Mouse (Mus musculus): ENCODE data around the gene Rftn1.

Gene Rftn1

DNA sequence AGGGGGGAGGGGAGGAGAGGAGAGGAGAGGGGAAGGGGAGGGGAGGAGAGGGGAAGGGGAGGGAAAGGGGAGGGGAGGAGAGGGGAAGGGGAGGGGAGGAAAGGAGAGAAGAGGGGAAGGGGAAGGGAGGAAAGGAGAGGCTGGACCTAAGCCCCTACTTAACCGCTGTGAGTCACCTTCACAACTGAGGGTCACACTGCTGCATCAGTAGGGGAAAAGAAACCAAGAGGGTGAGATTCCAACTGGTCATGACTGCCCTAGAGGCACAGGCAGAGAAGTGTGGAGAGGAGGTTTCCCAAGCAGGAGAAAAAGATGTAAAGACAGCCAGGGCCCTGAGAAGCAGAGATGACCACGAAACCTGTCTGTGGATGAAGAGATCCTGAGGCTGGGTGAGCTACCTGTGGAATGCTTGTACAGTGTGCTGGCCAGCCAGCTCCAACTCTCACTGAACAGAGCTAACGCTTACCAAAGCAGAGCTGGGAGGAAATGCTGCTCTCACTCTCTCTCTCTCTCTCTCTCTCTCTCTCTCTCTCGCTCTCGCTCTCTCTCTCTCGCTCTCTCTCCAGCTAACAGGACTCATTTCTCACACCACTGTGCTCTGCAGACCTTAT is 19.4 kb downstream of the Rftn1 start:
- no peak for DNase-seq

GRCm38 (mm10) chr17:50169946-50170427 is 20.5 kb downstream of the Rftn1 start:
- DNase-seq: peak; percentile 61

DNA sequence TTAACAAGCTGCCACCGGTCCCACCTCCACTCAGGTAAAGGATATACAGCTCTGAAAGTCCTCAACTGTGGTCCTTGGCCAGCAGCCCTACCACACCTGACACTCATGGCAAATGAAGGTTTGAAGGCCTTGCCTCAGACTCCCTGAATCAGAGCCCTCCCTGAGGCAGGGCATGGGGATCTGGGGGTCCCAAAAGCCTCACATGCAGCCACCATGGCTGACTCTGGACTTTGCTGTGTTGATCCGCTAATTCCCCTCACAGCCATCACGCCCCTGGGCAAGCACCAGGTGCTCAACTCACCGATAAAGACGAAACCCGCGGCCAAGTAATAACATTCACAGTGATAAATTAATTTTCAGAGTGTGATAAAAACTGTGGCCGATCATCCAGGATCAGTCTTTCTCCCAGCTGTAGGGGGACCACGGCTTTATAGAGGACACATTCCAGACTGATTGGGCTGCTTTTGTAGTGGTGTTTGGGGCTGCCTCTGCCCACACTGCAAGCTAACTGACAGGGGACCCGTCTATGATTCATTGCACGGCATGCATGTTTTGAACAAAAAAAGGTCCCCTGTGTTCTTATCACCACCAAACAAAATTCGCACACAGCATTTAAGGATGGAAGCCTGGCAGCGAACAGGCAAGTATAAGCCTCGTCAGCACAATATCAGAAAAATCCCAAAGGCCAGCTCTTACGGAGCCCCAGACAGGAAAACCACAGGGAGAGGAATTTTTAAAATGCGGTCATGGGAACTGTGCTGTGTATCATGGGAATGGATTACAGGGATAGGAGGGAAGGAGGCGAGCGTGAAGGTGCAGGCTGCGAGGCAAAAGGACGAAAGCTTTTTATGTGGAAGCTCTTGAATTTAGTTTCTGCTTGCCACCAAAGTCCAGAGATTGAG is 29.3 kb downstream of the Rftn1 start:
- DNase-seq: peak; percentile 21

DNA sequence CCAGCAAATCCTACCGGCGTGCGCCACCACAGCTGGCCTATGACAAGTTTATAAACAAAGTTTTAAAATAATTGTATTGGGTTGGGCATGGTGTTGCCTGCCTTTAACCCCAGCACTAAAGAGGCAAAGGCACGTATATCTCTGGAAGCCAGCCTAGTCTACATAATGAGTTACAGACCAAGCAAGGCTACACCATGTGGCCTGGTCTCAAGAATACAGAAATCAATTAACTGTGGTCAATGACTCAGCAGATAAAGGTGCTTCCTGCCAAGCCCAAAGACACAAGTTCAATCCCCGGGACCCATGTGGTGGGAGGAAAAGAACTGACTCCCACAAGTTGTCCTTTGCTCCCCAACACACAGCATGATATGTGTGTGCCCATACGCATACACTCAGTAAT is 30.1 kb downstream of the Rftn1 start:
- DNase-seq: no peak

- DNase-seq: no peak
These were observed 30.7 kb downstream of the Rftn1 start for GRCm38 (mm10) chr17:50159816-50160215.

DNA sequence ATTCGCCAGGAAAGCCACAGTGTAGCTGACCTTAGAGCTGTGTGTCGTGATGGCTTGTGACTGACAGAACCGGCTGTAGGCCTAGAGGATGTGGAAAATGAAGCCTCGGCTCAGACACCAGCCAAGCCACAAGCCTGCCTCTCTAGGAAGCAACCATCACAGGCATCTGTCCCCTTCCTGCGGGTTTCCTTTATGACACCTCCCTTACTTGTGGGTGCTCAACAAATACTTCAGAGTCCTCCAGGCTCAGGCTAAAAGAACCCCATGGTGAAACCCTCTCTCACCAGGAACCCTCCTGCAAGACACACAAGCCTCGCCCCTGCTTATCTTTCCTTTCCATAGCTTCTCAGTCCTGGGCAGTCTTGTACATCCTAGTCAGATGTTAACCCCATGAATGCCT is 31.9 kb downstream of the Rftn1 start:
- DNase-seq: no peak

- no peak for DNase-seq
These were observed 33.0 kb downstream of the Rftn1 start for GRCm38 (mm10) chr17:50157190-50158150.

DNA sequence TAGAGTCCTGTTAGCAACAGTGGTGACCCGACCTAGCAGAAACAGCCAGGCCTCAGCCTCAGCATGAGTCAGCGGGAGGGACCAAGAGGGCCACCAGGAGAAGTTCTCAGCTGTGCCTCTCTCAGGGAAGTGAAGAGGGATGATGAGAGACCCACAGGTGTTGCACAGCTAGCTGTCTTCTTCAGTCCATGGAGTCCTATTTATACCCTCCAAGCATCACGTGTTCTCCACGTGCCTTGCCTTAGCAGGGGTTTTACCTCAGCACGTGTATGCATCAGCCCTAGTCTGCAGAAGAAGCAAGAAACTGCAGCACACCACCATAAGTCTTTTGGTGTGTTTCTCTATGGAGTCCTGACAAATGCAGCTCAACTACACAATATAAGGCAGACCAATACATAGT is 38.4 kb downstream of the Rftn1 start:
- no peak for DNase-seq

DNA sequence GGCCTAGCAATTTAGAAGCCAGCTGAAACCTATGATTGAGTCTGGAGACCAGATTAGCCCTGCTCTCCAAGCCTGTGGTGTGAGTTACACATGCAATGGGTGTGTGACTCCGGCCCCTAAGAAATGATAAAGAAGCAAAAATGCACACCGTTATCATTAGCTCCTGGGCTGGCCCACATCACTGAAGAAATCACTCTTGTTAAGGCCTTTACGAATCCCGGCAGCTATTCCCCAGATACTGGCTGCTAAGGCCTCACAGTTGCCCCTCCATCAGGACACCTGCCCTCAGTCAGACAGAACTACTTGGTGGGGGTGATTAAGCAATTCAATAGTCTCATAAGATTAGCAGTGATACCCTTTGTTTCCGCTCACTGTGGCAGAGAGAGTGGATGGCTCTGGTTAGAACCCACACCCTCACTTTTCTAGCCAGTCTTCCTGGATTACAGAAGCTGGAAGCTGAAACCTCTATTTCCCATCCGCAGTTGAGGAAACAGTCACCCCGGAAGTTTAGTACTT is 39.2 kb downstream of the Rftn1 start:
- no peak for DNase-seq

GRCm38 (mm10) chr17:50150416-50151207 is 39.9 kb downstream of the Rftn1 start:
- no peak for DNase-seq

DNA sequence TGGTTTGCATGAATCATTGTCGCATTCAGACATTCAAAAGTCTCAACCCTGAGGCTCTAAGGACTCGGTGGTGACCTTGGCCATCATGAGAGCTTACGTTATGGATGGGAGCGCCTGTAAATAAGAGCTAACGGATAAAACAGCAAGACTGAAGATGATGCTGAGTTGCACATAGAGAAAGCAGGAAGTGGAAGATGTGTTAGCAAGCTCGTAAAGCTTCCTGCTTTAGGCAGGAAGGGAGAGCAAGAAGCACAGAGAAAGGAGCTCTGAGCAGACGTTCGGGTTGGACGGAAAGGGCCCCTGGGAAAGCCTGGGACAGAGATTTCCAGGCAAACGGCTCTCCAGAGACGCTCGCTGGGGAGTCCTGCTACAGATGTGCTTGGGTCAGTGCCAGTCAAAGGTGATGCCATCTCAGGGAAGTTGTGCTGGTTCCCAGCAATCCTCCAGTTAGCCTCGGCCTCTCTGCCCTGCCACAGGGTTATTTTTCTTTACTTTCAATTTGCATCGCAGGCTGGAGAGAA is 40.7 kb downstream of the Rftn1 start:
- DNase-seq: no peak

DNA sequence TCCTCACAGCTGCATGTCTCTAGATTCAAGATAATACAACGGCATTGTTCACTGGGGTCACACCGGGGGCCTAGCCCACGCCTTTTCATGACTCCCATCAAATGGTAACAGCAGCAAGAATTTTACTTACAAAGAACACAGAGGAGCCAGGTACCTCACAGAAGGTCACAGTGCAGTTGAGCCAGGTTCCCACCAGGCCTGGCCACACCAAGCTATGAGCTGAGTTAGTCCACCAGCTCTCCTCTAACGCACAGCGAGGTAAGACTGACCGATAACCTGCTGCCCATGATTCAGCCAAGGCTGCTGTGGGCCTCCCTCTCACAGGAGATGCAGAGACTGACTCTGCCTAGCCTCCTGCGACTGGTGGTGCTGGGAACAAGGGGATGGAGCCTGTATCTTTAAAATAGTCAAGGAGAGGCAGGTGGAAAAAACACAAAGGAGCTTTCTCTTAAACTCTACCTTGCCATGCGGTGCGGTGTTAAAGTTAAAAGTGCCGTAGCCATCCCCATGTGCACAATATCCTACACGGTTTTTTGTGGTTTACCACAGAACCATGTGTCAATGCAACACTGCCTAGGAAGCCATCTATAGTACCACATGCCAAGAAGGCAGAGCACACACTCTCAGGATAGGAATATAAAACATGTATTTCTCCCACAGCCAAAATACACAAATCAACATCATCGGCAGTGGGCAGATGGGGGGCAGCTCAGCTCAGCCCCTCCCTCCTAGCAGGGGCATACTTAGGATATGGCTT is 42.5 kb downstream of the Rftn1 start:
- no peak for DNase-seq

DNA sequence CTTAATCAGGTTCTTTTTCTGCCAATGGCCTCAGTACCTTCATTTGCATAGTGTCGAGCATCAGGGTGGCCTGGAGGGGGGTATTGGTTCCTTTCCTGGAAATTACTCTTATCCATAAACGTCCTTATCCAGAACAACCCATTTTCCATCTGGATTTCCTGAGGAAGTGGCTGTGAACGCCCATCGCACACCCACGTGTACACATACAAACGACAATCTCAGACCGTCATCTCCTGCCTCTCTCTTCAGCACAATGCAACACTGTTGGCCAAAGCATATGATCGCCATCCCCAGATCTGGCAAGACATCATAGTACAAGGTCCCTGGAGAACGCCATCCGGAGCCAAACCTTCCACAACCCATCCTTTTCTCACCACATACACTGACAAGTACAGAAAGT is 47.1 kb downstream of the Rftn1 start:
- DNase-seq: peak; percentile 25

DNA sequence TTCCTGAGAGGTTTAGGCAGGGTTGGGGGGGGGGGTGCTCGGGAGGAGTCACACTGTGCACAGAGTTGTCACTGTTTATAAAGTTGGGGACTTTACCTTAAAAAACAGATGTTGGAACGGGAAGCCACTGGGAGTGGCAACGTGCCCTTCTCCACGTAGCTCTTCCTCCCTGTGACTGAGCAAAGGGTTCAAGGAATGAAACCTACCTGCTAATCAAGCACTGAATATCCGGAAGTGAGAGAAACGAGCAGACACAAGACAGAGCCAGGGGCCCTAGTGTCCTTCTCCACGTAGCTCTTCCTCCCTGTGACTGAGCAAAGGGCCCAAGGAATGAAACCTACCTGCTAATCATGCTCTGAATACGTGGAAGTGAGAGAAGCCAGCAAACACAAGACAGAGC is 47.9 kb downstream of the Rftn1 start:
- no peak for DNase-seq

DNA sequence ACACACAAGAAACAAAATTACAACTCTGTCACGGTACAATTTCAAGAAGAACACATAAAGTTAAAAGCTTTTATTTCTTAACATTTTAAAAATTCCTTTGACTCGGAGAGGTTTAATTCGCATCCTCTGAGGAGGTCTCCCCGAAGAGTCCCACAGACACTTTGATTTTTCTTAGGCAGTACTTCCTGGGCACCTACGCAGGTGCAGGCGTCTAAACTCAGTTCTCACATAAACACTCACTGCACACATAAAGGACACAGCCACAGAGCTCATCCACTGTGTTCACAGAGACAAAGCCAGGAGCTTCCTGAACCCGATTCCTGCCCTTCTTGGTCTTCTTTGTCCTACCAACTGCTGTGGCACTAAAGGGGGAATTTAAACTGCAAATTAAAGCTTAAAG is 48.3 kb downstream of the Rftn1 start:
- DNase-seq: no peak

- DNase-seq: peak; percentile 62
These were observed 54.4 kb downstream of the Rftn1 start for GRCm38 (mm10) chr17:50136060-50136459.

DNA sequence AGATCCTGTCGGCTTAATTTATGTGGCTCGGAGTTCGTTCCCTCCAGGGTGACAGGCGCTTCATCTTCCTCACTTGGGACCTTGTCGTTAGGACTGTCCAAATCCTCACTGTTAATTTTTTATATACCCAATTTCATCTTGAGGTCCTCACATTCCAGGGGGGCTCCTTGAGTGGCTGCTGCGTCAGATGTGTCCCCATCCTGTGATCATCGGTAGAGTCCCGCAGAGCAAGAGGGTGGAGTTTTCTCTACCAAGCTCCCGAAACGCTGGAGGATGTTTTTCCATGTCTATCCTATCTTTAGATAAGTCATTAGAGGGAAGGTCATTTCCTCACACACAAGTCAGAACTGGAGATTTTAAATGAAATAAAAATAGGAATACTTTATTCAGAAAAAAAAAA is 55.0 kb downstream of the Rftn1 start:
- no peak for DNase-seq

GRCm38 (mm10) chr17:50131698-50132097 is 58.8 kb downstream of the Rftn1 start:
- DNase-seq: peak; percentile 20

DNA sequence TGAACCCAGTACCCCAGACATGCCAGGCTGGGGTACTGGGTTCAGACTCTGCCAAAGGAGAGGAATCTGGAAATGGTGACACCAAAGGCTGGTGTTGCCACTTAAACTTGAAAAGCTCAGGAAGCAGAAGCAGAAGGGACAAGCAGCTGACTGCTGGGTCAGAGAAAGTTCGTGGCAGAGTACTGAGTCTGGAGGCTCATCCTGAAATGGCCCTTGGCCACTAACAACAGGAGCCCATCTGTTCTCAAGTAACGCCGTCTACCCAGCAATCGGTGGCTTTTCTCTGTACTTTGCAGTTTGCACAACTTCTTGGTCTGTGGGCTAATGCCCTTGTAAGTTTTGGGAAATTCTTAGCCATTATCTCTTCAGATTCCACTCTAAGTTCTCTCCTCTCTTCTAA is 60.1 kb downstream of the Rftn1 start:
- no peak for DNase-seq

- no peak for DNase-seq
These were observed 62.1 kb downstream of the Rftn1 start for GRCm38 (mm10) chr17:50128392-50128791.
